Mouse (Mus musculus): ENCODE measurements around the gene Sh3bgrl3. TPM values are rescaled to one million over a fixed set of nuclear protein-coding genes. Genes with fewer than 3 reads are reported as not detected.

The Sh3bgrl3 gene
- polyA plus RNA-seq, 1 experiment from 2014 or later: 161 TPM

- no peak for ATAC-seq (ENCODE audit: low read depth)
- peaks cover 2% of the 10 kb centered on the region; the same call in 1 of the 2 replicates for H3K9me3 ChIP-seq (replicated peaks; ENCODE audit: control insufficient read depth, low read length)
- peaks cover 13% of the 10 kb centered on the region for H3K27me3 ChIP-seq (ENCODE audit: control insufficient read depth, insufficient read depth, low read depth, low read length)
- 13% methylated on average over 7 of the region's 7 CpGs for WGBS (ENCODE audit: insufficient replicate concordance)
- no peaks in the 10 kb centered on the region for H3K36me3 ChIP-seq (ENCODE audit: control insufficient read depth, insufficient read depth)
- H3K27ac ChIP-seq (ENCODE audit: low read length): no peak overlapping the region
- H3K9ac ChIP-seq (ENCODE audit: low read depth, low read length): no peak overlapping the region
- H3K4me3 ChIP-seq (ENCODE audit: low read depth, low read length): peak overlapping the region; percentile 55; the same call in 1 of the 2 replicates
- peaks cover 12% of the 10 kb centered on the region for H3K4me1 ChIP-seq (ENCODE audit: control insufficient read depth, low read depth, low read length)
- H3K4me2 ChIP-seq (ENCODE audit: low read depth, low read length): peak overlapping the region; percentile 72
These were observed 46.1 kb downstream of the Sh3bgrl3 start for GRCm38 (mm10) chr4:134082460-134082859.

- peak overlapping the region; percentile 55 for H3K4me3 ChIP-seq (ENCODE audit: low read depth, low read length)
- WGBS (ENCODE audit: insufficient replicate concordance): under 1% methylated on average over 41 of the region's 41 CpGs
- H3K27me3 ChIP-seq (ENCODE audit: control insufficient read depth, insufficient read depth, low read depth, low read length): peaks cover 13% of the 10 kb centered on the region
- H3K4me1 ChIP-seq (ENCODE audit: control insufficient read depth, low read depth, low read length): peaks cover 12% of the 10 kb centered on the region
- H3K9me3 ChIP-seq (replicated peaks; ENCODE audit: control insufficient read depth, low read length): peaks cover 2% of the 10 kb centered on the region; the same call in 1 of the 2 replicates
- peak overlapping the region; percentile 72 for H3K4me2 ChIP-seq (ENCODE audit: low read depth, low read length)
- ATAC-seq (ENCODE audit: low read depth): peak; percentile 86
- H3K36me3 ChIP-seq (ENCODE audit: control insufficient read depth, insufficient read depth): no peaks in the 10 kb centered on the region
- H3K27ac ChIP-seq (ENCODE audit: low read length): no peak overlapping the region
- H3K9ac ChIP-seq (ENCODE audit: low read depth, low read length): peak overlapping the region; percentile 9; the same call in 1 of the 2 replicates
These were observed 46.7 kb downstream of the Sh3bgrl3 start for GRCm38 (mm10) chr4:134081730-134082386.

GRCm38 (mm10) chr4:134080674-134081073 lies 47.9 kb downstream of the Sh3bgrl3 start:
- Histone ChIP-seq H3K36me3 (ENCODE audit: control insufficient read depth, insufficient read depth) (no peaks in the 10 kb centered on the region), H3K9ac (ENCODE audit: low read depth, low read length) (no peak overlapping the region), H3K4me1 (ENCODE audit: control insufficient read depth, low read depth, low read length) (peaks cover 12% of the 10 kb centered on the region), H3K27me3 (ENCODE audit: control insufficient read depth, insufficient read depth, low read depth, low read length) (peaks cover 13% of the 10 kb centered on the region), H3K27ac (ENCODE audit: low read length) (no peak overlapping the region), H3K4me2 (ENCODE audit: low read depth, low read length) (no peak overlapping the region), H3K9me3 (replicated peaks; ENCODE audit: control insufficient read depth, low read length) (peaks cover 2% of the 10 kb centered on the region; the same call in 1 of the 2 replicates), H3K4me3 (ENCODE audit: low read depth, low read length) (no peak overlapping the region)
- no peak for ATAC-seq (ENCODE audit: low read depth)
- 62% methylated on average over 4 of the region's 4 CpGs for WGBS (ENCODE audit: insufficient replicate concordance)

- H3K4me2 ChIP-seq (ENCODE audit: low read depth, low read length): no peak overlapping the region
- no peaks in the 10 kb centered on the region for H3K36me3 ChIP-seq (ENCODE audit: control insufficient read depth, insufficient read depth)
- H3K9ac ChIP-seq (ENCODE audit: low read depth, low read length): no peak overlapping the region
- H3K9me3 ChIP-seq (replicated peaks; ENCODE audit: control insufficient read depth, low read length): no peaks in the 10 kb centered on the region
- H3K27ac ChIP-seq (ENCODE audit: low read length): no peak overlapping the region
- H3K4me3 ChIP-seq (ENCODE audit: low read depth, low read length): no peak overlapping the region
- H3K4me1 ChIP-seq (ENCODE audit: control insufficient read depth, low read depth, low read length): peaks cover 12% of the 10 kb centered on the region
- WGBS (ENCODE audit: insufficient replicate concordance): 18% methylated on average over 3 of the region's 3 CpGs
- no peak for ATAC-seq (ENCODE audit: low read depth)
- peaks cover 13% of the 10 kb centered on the region for H3K27me3 ChIP-seq (ENCODE audit: control insufficient read depth, insufficient read depth, low read depth, low read length)
These were observed 49.9 kb downstream of the Sh3bgrl3 start for GRCm38 (mm10) chr4:134078694-134079093.

Other genes starting within 250 kb of the Sh3bgrl3 start
- 69.9 and 79.4 TPM in 2 replicates for gene Rps6ka1, start 241.0 kb downstream of the Sh3bgrl3 start, polyA plus RNA-seq (2015; fragmentation: Nextera tagmentation; extraction: Ambion mirVana)
- gene Hmgn2, start 160.1 kb downstream of the Sh3bgrl3 start, polyA plus RNA-seq (2015; fragmentation: Nextera tagmentation; extraction: Ambion mirVana): 517 and 560 TPM in 2 replicates
- gene Dhdds, start 127.9 kb downstream of the Sh3bgrl3 start, polyA plus RNA-seq (2015; fragmentation: Nextera tagmentation; extraction: Ambion mirVana): 17.4 and 20.2 TPM in 2 replicates
- gene Lin28a, start 109.9 kb downstream of the Sh3bgrl3 start, polyA plus RNA-seq (2015; fragmentation: Nextera tagmentation; extraction: Ambion mirVana): 1.1 and 1.5 TPM in 2 replicates
- gene Zfp683, start 75.0 kb downstream of the Sh3bgrl3 start, polyA plus RNA-seq (2015; fragmentation: Nextera tagmentation; extraction: Ambion mirVana): not detected in 2 replicates
- 0.61 and 0.68 TPM in 2 replicates for gene Crybg2, start 68.0 kb downstream of the Sh3bgrl3 start, polyA plus RNA-seq (2015; fragmentation: Nextera tagmentation; extraction: Ambion mirVana)
- 56.1 and 56.8 TPM in 2 replicates for gene Cd52, start 33.7 kb downstream of the Sh3bgrl3 start, polyA plus RNA-seq (2015; fragmentation: Nextera tagmentation; extraction: Ambion mirVana)
- 1.3 TPM in 2 replicates for gene Ubxn11, start 26.2 kb downstream of the Sh3bgrl3 start, polyA plus RNA-seq (2015; fragmentation: Nextera tagmentation; extraction: Ambion mirVana)
- 42.3 and 47.7 TPM in 2 replicates for gene Cep85, start 58.3 kb upstream of the Sh3bgrl3 start, polyA plus RNA-seq (2015; fragmentation: Nextera tagmentation; extraction: Ambion mirVana)
- not detected in 2 replicates for gene Gm7534, start 74.2 kb upstream of the Sh3bgrl3 start, polyA plus RNA-seq (2015; fragmentation: Nextera tagmentation; extraction: Ambion mirVana)
- not detected in 2 replicates for gene Catsper4, start 98.6 kb upstream of the Sh3bgrl3 start, polyA plus RNA-seq (2015; fragmentation: Nextera tagmentation; extraction: Ambion mirVana)
- 0.06 and 0.07 TPM in 2 replicates for gene Cnksr1, start 109.6 kb upstream of the Sh3bgrl3 start, polyA plus RNA-seq (2015; fragmentation: Nextera tagmentation; extraction: Ambion mirVana)
- 0.11 and 0.13 TPM in 2 replicates for gene E130218I03Rik, start 114.9 kb upstream of the Sh3bgrl3 start, polyA plus RNA-seq (2015; fragmentation: Nextera tagmentation; extraction: Ambion mirVana)
- gene Zfp593, start 116.8 kb upstream of the Sh3bgrl3 start, polyA plus RNA-seq (2015; fragmentation: Nextera tagmentation; extraction: Ambion mirVana): 4.0 and 4.5 TPM in 2 replicates
- not detected in 2 replicates for gene Gm30191, start 118.1 kb upstream of the Sh3bgrl3 start, polyA plus RNA-seq (2015; fragmentation: Nextera tagmentation; extraction: Ambion mirVana)
- gene Grrp1, start 125.3 kb upstream of the Sh3bgrl3 start, polyA plus RNA-seq (2015; fragmentation: Nextera tagmentation; extraction: Ambion mirVana): 0.78 and 0.79 TPM in 2 replicates
- 10.4 and 11.9 TPM in 2 replicates for gene Pdik1l, start 159.1 kb upstream of the Sh3bgrl3 start, polyA plus RNA-seq (2015; fragmentation: Nextera tagmentation; extraction: Ambion mirVana)
- gene Trim63, start 186.3 kb upstream of the Sh3bgrl3 start, polyA plus RNA-seq (2015; fragmentation: Nextera tagmentation; extraction: Ambion mirVana): 0.25 and 0.28 TPM in 2 replicates
- gene Slc30a2, start 214.4 kb upstream of the Sh3bgrl3 start, polyA plus RNA-seq (2015; fragmentation: Nextera tagmentation; extraction: Ambion mirVana): 0.02 and 0.12 TPM in 2 replicates